Mouse (Mus musculus) intestine, embryonic 15.5 days (tissue): ENCODE measurements around the gene Sub1. TPM values are rescaled to one million over a fixed set of nuclear protein-coding genes. Genes with fewer than 3 reads are reported as not detected.

Experiments used
- ATAC-seq: fragments of 200-750 bp; cut with Nextera tagmentation; 2 replicates; pipeline ENCODE4 v1.8.0; 2017; ENCODE audit warnings: moderate TSS enrichment, moderate library complexity
- H3K27ac ChIP-seq: fragments of 300-500 bp; sonication (generic); 2 replicates; pipeline ENCODE4 v1.5.1; 2015; ENCODE audit warnings: mild to moderate bottlenecking, inconsistent platforms
- H3K27me3 ChIP-seq: fragments of 300-500 bp; sonication (generic); replicated peaks from 2 replicates; pipeline ENCODE4 v1.6.1; 2015; ENCODE audit warnings: inconsistent platforms
- H3K36me3 ChIP-seq: fragments of 300-500 bp; sonication (generic); 2 replicates; pipeline ENCODE4 v1.6.1; 2015; ENCODE audit warnings: inconsistent platforms
- H3K4me1 ChIP-seq: fragments of 300-500 bp; sonication (generic); replicated peaks from 2 replicates; pipeline ENCODE4 v1.6.1; 2015; ENCODE audit warnings: inconsistent platforms
- H3K4me2 ChIP-seq: fragments of 300-500 bp; sonication (generic); replicated peaks from 2 replicates; pipeline ENCODE4 v1.6.1; 2015; ENCODE audit warnings: mild to moderate bottlenecking, inconsistent platforms
- H3K4me3 ChIP-seq: fragments of 300-500 bp; sonication (generic); replicated peaks from 2 replicates; pipeline ENCODE4 v1.5.1; 2015; ENCODE audit warnings: inconsistent platforms
- H3K9ac ChIP-seq: fragments of 300-500 bp; sonication (generic); 2 replicates; pipeline ENCODE4 v1.6.1; 2015; ENCODE audit warnings: inconsistent platforms
- H3K9me3 ChIP-seq: fragments of 300-500 bp; sonication (generic); 2 replicates; pipeline ENCODE4 v1.6.1; 2016; ENCODE audit warnings: inconsistent platforms
- WGBS: fragments of 180-500 bp; shearing (Covaris S2); methylation state at CpG from one replicate; pipeline ENCODE4 v1.1.7; 2015; 5-methylcytosine and 5-hydroxymethylcytosine counted together
- polyA plus RNA-seq: library from polyadenylated mRNA; unstranded; fragments of >200 nt; fragmentation: Nextera tagmentation; extraction: Ambion mirVana; gene quantifications from 2 replicates; pipeline ENCODE4 v1.2.1, GENCODE M21; 2015

Sub1 gene
- polyA plus RNA-seq, 1 experiment from 2014 or later: 750 TPM

- no peaks in the 10 kb centered on the region for H3K36me3 ChIP-seq
- H3K9me3 ChIP-seq: no peaks in the 10 kb centered on the region
- no peak overlapping the region for H3K4me2 ChIP-seq
- no peak overlapping the region for H3K4me3 ChIP-seq
- no peaks in the 10 kb centered on the region for H3K27me3 ChIP-seq
- WGBS: 95% methylated on average over 5 of the region's 5 CpGs
- H3K4me1 ChIP-seq: no peaks in the 10 kb centered on the region
- no peak for ATAC-seq
- no peak overlapping the region for H3K27ac ChIP-seq
- no peak overlapping the region for H3K9ac ChIP-seq
These were observed 12.1 kb upstream of the Sub1 start for GRCm38 (mm10) chr15:12008894-12009293.

GRCm38 (mm10) chr15:12007971-12008800 lies 11.4 kb upstream of the Sub1 start:
- WGBS: 66% methylated on average over 13 of the region's 13 CpGs
- Histone ChIP-seq H3K27me3 (no peaks in the 10 kb centered on the region), H3K9me3 (no peaks in the 10 kb centered on the region), H3K4me2 (no peak overlapping the region), H3K4me1 (no peaks in the 10 kb centered on the region), H3K4me3 (no peak overlapping the region), H3K36me3 (no peaks in the 10 kb centered on the region), H3K9ac (no peak overlapping the region), H3K27ac (no peak overlapping the region)
- no peak for ATAC-seq

- H3K4me3 ChIP-seq: no peak overlapping the region
- no peaks in the 10 kb centered on the region for H3K9me3 ChIP-seq
- no peak overlapping the region for H3K4me2 ChIP-seq
- H3K9ac ChIP-seq: no peak overlapping the region
- no peaks in the 10 kb centered on the region for H3K27me3 ChIP-seq
- no peaks in the 10 kb centered on the region for H3K4me1 ChIP-seq
- WGBS: 82% methylated on average over 7 of the region's 7 CpGs
- no peak for ATAC-seq
- H3K27ac ChIP-seq: no peak overlapping the region
- H3K36me3 ChIP-seq: no peaks in the 10 kb centered on the region
These were observed 10.6 kb upstream of the Sub1 start for GRCm38 (mm10) chr15:12007421-12007820.

DNA sequence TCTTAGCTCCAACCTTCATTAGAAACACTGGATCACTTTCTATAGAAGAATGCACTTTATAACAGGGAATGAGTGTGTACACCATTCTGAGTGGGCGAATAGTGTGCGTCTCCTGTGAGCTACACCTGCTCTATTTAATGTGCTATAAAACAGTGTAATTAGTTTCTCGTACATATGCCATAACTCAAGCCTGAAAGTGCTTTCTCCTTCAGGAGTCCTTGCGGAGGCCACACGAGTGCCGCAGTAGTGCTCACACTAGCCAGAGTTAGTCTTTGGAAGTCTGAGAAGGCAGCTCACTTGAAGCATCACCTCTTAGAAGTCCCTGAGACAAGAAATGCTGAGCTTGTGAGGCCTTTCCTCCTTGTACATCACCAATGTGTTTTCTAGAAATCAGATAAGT lies 9.4 kb upstream of the Sub1 start:
- Histone ChIP-seq H3K36me3 (no peaks in the 10 kb centered on the region), H3K4me2 (no peak overlapping the region), H3K9me3 (no peaks in the 10 kb centered on the region), H3K9ac (no peak overlapping the region), H3K27me3 (no peaks in the 10 kb centered on the region), H3K4me3 (no peak overlapping the region), H3K4me1 (no peaks in the 10 kb centered on the region), H3K27ac (no peak overlapping the region)
- WGBS: 82% methylated on average over 6 of the region's 6 CpGs
- no peak for ATAC-seq

- WGBS: under 1% methylated on average over 33 of the region's 33 CpGs
- Histone ChIP-seq H3K27me3 (no peaks in the 10 kb centered on the region), H3K9me3 (no peaks in the 10 kb centered on the region), H3K9ac (peak overlapping the region; percentile 98), H3K4me1 (peaks cover 3% of the 10 kb centered on the region; the same call in 1 of the 2 replicates), H3K27ac (peak overlapping the region; percentile 87), H3K36me3 (no peaks in the 10 kb centered on the region), H3K4me2 (peak overlapping the region; percentile 65), H3K4me3 (peak overlapping the region; percentile 85)
- peak; percentile 99 for ATAC-seq
These were observed 975 bp downstream of the Sub1 start for GRCm38 (mm10) chr15:11995815-11996201.

DNA sequence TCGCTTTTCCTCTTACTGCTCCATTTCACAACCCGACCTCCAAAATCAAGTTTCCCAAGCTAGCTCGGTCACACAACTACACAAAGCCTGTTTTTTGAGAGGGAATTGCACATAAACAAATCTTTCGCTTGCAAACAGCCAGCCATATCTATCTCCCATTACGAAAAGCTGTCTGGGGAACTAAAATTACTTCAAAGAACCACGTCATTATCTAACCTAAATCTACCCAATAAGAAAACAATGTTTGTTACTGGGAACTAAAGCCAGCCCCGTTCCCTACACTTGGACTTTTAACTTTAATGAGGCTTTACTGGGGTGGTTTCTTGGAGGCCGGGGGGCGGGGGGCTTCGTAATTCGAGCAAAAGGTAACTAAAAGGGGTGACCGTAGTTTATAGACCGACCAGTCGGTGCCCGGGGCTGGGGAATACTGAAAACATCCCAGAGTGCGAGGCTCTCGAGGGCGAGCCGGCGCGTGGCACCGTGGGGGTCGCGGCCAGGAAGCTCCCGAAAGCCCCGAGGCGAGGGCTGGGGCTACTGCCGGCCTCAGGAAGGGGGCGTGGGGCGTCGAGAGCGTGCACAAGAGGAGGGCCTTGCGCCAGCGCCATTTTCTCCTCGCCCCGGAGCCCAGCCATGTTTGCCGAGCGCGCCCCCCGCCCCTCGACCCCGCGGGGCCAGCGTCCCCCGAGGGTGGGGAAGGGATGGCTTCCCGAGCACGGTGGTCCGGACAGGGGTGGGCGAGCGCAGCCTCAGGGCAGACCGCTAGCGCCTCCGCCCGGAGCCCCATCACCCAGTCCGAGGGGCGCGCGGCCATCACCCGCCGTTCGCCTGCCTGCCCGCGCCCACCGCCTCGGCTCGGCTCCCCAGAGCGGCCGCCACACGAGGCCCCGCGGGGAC lies 1.6 kb downstream of the Sub1 start:
- H3K9me3 ChIP-seq: no peaks in the 10 kb centered on the region
- peaks cover 3% of the 10 kb centered on the region; the same call in 1 of the 2 replicates for H3K4me1 ChIP-seq
- H3K27ac ChIP-seq: peak overlapping the region; percentile 87
- H3K9ac ChIP-seq: peak overlapping the region; percentile 98
- H3K27me3 ChIP-seq: no peaks in the 10 kb centered on the region
- peak overlapping the region; percentile 85 for H3K4me3 ChIP-seq
- H3K36me3 ChIP-seq: 0 out of 2 replicates have a peak, but pooled peaks cover 3% of the 10 kb centered on the region
- peak; percentile 85 for ATAC-seq
- peak overlapping the region; percentile 65 for H3K4me2 ChIP-seq
- WGBS: under 1% methylated on average over 69 of the region's 71 CpGs

DNA sequence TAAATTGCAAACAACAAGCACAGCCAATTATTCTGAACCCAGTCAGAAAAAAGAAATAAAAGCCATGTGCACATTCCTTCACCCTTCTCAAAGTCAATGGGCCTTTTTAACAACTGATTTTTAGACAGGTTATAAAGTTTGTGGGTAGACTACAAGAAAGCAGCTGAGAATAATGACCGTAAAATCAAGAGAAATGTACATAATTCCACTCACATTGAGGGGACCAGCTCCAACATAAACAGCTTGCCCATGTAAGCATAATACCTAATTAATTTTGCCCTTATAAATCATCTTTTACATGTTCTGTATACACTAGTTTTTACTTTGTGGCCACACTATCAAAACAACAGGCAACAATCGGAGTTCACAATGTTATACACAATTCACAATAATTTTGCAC lies 2.8 kb downstream of the Sub1 start:
- 62% methylated on average over 2 of the region's 2 CpGs for WGBS
- peak overlapping the region; percentile 85 for H3K4me3 ChIP-seq
- ATAC-seq: no peak
- no peak overlapping the region for H3K27ac ChIP-seq
- peaks cover 3% of the 10 kb centered on the region; the same call in 1 of the 2 replicates for H3K4me1 ChIP-seq
- H3K4me2 ChIP-seq: peak overlapping the region; percentile 65
- no peaks in the 10 kb centered on the region for H3K9me3 ChIP-seq
- peak overlapping the region; percentile 98; the same call in 1 of the 2 replicates for H3K9ac ChIP-seq
- H3K36me3 ChIP-seq: peaks cover 5% of the 10 kb centered on the region; the same call in 1 of the 2 replicates
- no peaks in the 10 kb centered on the region for H3K27me3 ChIP-seq

- peaks cover 7% of the 10 kb centered on the region for H3K4me1 ChIP-seq
- 58% methylated on average over 3 of the region's 3 CpGs for WGBS
- peaks cover 11% of the 10 kb centered on the region for H3K36me3 ChIP-seq
These were observed 5.2 kb downstream of the Sub1 start for GRCm38 (mm10) chr15:11991552-11992113.

GRCm38 (mm10) chr15:11988580-11988979 lies 8.2 kb downstream of the Sub1 start:
- peaks cover 22% of the 10 kb centered on the region for H3K36me3 ChIP-seq
- H3K27ac ChIP-seq: no peak overlapping the region

More at GRCm38 (mm10) chr15:11991552-11992113, 5.2 kb downstream of the Sub1 start:
- Histone ChIP-seq H3K27me3 (no peaks in the 10 kb centered on the region), H3K9me3 (no peaks in the 10 kb centered on the region), H3K4me2 (no peak overlapping the region), H3K9ac (no peak overlapping the region), H3K4me3 (no peak overlapping the region), H3K27ac (no peak overlapping the region)
- ATAC-seq: no peak

DNA sequence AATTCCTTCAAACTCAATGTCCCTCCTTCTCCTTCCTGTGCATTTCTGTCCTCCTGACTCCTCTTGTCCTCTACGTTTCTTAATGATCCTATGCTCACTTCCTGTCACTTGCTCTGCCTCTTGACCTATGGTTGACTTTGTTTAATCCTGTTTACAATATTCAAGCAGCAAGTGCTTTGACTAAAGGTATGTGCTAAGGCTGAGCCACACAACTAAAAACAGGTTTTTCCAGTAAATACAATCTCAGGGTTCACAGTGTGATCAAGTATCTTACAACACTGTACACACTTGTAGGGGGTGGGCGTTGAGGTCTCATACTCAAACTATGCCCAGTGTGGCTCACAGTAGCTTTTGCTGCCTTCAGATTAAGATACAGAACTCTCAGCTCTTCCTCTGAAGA lies 8.9 kb downstream of the Sub1 start:
- no peak overlapping the region for H3K4me3 ChIP-seq
- peaks cover 4% of the 10 kb centered on the region; the same call in 1 of the 2 replicates for H3K4me1 ChIP-seq
- no peak; the same call in 1 of the 2 replicates for ATAC-seq
- no peaks in the 10 kb centered on the region for H3K9me3 ChIP-seq
- H3K9ac ChIP-seq: no peak overlapping the region
- no peaks in the 10 kb centered on the region for H3K27me3 ChIP-seq
- no peak overlapping the region for H3K27ac ChIP-seq
- H3K4me2 ChIP-seq: no peak overlapping the region
- H3K36me3 ChIP-seq: peaks cover 22% of the 10 kb centered on the region
- 46% methylated on average over 2 of the region's 2 CpGs for WGBS

More at GRCm38 (mm10) chr15:11988580-11988979, 8.2 kb downstream of the Sub1 start:
- peaks cover 4% of the 10 kb centered on the region; the same call in 1 of the 2 replicates for H3K4me1 ChIP-seq
- H3K4me3 ChIP-seq: no peak overlapping the region
- no peaks in the 10 kb centered on the region for H3K27me3 ChIP-seq
- no peak for ATAC-seq
- H3K9me3 ChIP-seq: no peaks in the 10 kb centered on the region
- H3K9ac ChIP-seq: no peak overlapping the region
- no peak overlapping the region for H3K4me2 ChIP-seq
- 87% methylated on average over 4 of the region's 4 CpGs for WGBS

- H3K27ac ChIP-seq: no peak overlapping the region
- H3K4me3 ChIP-seq: no peak overlapping the region
- no peaks in the 10 kb centered on the region for H3K27me3 ChIP-seq
- ATAC-seq: no peak
- WGBS: 80% methylated on average over 2 of the region's 2 CpGs
- H3K4me2 ChIP-seq: no peak overlapping the region
- H3K9me3 ChIP-seq: no peaks in the 10 kb centered on the region
- H3K36me3 ChIP-seq: peaks cover 21% of the 10 kb centered on the region
- H3K4me1 ChIP-seq: no peaks in the 10 kb centered on the region
- H3K9ac ChIP-seq: no peak overlapping the region
These were observed 14.8 kb downstream of the Sub1 start for GRCm38 (mm10) chr15:11981985-11982384.

- Histone ChIP-seq H3K9ac (no peak overlapping the region), H3K4me1 (no peaks in the 10 kb centered on the region), H3K36me3 (peaks cover 20% of the 10 kb centered on the region), H3K9me3 (no peaks in the 10 kb centered on the region), H3K27me3 (no peaks in the 10 kb centered on the region), H3K27ac (no peak overlapping the region), H3K4me3 (no peak overlapping the region), H3K4me2 (no peak overlapping the region)
- ATAC-seq: no peak
- 92% methylated on average over 8 of the region's 8 CpGs for WGBS
These were observed 15.3 kb downstream of the Sub1 start for GRCm38 (mm10) chr15:11981501-11981900.
